Mouse (Mus musculus) c-Kit-positive CD71-positive TER-119-negative erythroid progenitor cells, embryonic 14.5 days (primary cell): ENCODE data around the gene Cped1.
"Not testable (repeated sequence)": the region's sequence is repeated elsewhere in the genome, so short reads cannot be mapped to it uniquely, and the experiment has no call there.

Experiments
- DNase-seq: peaks from one replicate; pipeline ENCODE4 v3.0.0-alpha.2; 2013; ENCODE audit warnings: low read depth

Cped1 gene

DNA sequence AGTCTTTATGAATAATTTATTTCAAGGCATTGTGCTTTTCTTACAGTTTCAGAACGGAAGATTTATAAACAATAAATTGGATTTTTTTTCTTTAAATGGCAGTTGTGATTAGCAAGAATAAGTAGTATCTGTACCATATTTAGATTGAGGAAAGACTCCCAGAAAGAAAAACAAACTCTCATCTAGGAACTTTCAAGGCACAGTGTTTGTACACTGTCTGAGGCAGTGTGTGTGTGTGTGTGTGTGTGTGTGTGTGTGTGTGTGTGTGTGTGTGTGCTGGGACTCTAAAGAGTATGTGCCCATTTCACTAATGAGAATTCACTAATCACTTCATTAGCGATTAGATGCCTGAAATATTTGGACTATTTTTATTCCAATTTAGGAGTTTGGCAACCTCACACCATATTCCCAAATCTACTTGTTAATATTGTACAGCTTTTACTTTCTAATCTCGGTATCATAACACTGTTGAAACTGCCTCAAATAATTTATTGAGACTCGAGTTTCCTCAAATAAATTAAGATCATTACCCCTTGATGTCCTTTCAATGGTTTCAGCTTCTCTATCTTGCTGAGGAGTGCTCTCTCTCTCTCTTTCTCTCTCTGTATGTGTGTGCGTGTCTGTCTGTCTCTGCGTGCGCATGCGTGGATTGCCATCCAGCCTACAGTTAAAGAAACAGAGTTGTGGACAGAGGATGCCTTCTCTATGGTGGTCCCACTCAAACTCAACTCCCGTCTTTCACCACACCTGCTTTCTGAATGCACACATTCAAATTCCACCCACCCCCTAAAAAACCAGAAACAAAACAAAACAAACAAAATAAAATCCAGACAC is 41.3 kb downstream of the Cped1 start:
- no peak for DNase-seq

DNA sequence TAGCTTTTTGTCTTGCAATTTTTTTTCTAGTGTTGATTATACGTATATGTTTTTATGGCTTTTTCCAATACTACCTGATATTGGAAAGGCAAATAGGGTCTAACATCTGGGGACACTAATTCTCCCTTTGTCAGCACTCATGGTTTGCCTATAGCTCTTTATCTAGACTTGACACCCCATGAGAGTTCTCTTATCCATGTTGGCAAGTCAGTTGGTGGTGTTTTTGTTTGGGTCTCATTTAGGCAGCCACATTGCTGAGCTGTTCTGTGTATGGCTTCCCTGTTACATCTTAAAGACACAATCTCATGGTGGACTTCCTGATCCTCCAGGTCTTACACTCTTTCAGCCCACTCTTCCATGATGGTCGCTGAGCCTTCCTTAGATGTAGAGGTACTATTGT is 42.1 kb downstream of the Cped1 start:
- DNase-seq: no peak

DNA sequence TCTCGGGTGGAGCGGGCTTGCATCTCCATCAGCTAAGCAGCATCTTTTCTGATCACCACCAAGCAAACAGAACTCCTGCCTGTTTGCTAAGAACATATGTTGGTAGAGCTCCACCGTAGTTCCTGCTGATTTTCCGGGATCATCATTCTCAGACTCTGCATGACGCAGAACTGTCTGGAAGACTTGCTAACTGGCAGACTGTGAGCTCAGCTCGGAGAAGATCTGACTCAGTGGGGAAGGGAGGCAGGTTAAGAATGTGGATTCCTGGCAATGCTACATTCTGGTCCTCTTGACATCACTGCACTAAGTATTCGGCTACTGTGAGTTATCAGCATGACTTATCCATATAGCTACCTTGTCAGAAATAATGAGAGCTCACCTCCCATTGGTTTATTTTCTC is 44.7 kb downstream of the Cped1 start:
- DNase-seq: no peak

DNA sequence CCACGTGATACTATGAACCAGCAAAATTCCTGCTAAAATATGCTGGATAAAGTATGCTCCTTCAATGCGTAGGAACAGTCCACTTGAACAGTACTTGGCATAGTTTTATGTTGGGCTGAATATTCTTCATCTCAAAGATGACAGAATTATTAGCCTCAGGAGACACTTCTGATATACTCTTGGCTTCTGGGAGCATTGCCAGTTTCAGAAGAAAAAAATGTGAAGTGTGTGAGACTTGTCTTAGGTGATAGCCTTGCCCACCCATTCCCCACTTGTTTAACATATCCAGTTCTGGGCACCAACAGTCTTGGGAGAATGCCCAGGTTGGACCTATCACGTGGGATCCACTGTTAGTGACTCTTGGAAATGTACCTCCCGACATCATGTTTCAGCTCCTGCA is 47.5 kb downstream of the Cped1 start:
- no peak for DNase-seq

DNA sequence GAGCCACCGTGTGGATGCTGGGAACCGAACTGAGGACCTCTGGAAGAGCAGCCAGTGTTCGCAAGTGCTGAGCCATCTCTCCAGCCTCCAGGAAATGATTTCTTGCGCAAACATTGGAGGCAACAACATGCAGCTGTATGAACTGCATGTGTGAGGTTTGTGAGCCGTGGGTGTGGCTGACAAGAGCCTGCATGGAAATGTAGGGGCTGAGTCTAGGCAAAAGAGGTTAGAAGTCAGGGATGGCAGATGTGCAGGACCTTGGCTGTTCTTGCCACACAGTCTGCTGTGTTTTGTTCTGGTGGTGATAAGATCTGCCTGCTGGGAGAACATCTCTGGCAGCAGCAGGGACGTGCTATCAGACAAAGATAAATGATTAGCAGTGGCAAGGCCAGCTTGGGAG is 49.7 kb downstream of the Cped1 start:
- DNase-seq: no peak

DNA sequence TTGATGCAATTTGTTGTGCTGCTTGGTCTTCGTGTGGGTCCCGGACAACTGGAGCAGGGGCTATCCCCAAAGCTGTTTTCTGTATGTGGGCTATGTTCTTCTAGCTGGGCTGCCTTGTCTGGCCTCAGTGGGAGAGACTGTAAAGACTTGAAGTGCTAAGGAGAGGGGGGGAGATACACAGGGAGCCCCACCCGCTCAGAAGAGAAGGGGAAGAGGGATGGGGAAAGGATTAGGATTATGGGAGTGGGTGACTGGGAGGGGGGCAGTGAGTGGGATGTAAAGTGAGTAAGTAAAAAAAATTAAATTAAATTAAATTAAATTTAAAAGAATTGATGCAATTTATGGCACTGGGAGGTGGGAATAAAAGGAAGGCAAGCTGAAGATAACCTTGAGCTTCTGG is 50.2 kb downstream of the Cped1 start:
- no peak for DNase-seq

DNA sequence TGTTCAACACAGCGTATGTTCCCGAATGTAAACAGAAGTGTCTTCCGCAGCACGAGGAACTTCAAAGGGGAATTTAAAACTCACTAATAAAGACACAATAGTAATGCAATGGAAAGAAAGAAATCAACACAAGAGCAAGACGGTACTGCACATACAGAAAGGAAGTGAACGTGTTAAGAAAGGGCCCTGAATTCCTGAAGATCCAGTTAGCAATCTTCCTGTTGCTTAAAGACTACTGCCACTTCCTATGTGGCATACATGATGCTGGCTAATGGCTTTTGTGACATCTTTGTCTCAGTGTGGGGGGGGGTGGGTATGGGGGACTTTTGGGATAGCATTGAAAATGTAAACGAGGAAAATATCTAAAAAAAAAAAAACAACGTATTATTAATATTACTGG is 50.7 kb downstream of the Cped1 start:
- no peak for DNase-seq

DNA sequence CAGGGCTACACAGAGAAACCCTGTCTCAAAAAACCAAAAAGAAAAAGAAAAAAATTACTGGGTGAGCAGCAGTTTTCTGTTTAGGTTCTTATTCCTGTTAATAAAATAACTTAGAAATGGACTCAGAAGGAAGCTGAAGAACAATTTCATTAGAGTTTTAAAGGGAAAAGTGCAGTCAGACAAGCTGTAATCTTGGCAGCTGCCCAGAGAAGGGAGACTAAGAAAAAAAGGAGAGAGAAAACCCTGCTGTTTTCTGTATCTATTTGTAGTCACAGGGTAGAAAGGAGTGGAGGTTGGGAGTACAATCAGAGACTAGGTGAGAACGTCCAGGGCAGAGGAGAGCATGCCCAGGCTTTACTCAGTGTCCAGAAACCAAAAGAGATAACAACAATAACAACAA is 51.2 kb downstream of the Cped1 start:
- no peak for DNase-seq

DNA sequence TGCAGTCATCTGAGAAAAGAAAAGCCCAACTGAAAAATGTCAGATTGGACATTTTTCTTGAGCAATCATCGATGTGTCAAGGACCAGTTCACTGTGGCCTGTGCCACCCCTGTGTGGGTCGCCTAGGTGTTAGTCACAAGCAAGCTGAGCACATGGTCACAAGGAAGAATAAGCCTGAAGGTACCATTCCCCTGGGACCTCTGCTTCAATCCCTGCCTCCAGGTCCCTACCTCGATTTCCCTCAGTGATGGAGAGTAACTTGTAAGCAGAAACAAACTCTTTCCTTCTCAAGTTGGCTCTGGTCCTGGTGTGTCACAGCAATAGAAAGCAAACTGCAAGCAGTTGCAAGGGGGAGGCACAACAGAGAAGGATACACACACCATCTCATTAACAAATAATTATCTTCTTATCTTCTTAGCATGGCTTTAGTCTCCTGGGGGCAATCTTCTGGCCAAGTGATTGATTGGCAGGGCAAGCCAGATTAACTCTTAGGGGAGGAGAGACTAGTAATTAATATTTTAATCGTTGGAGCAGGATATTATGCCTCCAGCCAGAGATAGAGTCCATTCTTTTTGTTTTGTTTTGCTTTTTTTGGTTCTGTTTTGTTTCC is 51.8 kb downstream of the Cped1 start:
- no peak for DNase-seq

DNA sequence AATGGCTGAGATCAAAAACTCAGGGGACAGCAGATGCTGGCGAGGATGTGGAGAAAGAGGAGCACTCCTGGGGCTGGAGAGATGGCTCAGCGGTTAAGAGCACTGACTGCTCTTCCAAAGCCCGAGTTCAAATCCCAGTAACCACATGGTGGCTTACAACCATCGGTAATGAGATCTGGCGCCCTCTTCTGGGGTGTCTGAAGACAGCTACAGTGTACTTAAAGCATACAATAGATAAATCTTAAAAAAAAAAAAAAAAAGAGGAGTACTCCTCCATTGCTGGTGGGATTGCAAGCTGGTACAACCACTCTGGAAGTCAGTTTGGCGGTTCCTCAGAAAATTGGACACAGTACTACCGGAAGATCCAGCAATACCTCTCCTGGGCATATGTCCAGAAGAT is 54.0 kb downstream of the Cped1 start:
- DNase-seq: not testable (repeated sequence)

DNA sequence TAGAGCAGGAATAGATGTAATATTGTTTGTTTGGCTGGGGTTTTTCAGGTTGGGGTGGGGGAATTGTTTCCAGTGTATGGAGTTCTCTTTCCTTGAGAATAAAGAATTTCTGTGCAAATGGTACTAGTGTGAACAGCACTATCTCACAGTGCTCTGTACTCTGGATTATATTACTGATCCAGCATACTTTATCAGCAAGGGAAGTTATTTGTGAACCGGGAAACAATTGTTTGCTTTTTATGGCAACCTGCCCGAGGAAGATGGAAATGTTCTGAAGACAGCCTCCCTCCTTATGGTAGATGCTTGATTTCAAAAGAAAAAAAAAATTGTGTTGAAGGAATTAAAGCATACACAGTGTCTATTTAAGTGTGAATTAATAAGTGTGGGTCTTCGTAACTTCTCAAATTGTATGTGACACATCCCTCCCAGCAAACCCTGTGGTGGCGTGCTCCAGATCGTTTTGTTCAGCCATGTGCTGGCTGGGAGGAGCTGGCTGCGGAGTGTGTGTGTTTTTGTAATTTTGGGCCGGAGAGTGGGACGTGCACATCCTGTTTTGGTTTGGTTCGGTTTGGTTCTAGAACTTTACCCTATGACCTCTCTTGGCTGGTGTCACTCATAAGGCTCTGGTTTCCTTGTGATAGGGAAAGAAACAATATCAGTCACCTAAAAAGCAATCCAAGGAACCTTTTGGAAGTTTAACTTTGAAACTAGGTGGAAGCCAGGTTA is 59.3 kb downstream of the Cped1 start:
- DNase-seq: no peak

DNA sequence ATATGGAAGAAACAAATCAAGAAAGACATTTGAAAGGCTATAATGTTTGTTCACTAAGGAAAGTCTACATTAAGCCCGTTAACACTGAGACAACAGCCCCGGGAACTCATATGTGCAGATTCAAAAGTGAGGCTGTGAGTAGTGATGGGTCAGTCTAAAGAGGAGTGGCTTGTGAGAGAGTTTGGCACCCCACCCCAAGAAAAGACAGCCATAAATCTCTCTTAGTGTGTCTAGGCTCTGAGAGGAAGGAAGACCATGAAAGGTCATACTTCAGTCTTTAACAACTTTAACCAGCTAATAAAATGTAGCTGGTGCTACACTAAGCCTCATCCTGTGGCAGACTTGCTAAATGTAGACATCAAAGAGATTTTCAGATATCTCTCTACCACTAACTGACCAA is 61.4 kb downstream of the Cped1 start:
- DNase-seq: no peak

DNA sequence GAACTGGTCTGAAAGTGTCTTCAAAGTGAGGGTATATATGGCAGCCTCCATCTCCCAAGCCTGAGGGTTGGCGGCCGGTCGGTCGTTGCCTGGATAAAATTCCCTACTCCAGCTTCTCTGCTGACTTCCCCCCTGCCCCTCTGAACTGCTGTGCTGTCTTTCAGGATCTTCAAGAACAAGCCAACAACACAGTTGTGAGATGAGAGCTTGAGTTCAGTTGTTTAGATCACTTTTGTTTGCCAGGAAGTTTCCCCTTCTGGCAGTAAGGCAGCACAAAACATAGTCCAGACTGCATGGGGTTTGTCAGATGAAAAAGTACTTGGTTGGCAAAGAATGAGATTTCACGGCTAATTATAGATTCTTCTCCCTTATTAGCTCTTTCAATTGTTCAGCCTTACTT is 63.4 kb downstream of the Cped1 start:
- no peak for DNase-seq

DNA sequence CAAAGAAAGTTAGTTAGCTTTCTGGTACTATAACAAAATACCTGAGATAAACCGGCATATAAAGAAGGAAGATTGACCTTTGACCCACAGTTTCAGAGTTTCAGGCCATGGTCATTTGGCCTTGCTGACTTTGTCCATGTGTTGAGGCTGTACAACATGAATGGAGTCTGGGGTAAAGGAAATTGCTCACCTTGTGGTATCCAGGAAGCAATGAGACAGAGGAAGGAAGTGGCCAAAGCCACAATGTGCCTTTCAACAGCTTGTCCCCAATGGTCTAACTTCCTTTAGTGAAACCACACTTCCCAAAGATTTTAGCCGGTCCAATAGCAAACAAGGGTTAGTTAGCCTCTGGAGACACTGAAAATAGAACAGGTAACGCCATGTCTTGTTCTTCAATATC is 65.8 kb downstream of the Cped1 start:
- no peak for DNase-seq

DNA sequence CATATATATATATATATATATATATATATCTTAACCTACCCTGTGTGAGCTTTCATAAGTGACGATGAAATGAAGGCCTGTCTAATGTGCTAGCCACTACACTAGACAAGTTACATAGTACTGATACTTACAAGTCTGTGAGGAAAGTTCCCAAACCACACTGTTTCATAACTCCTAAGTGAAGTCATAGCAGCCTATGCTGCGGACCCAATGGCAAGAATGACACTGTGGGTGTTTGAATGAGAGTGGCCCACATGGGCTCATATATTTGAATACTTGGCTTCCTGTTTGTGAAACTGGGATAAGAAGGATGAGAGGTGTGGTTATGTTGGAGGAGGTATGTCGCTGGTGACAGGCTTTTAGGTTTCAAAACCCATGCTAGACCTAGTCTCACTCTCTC is 67.3 kb downstream of the Cped1 start:
- DNase-seq: no peak

DNA sequence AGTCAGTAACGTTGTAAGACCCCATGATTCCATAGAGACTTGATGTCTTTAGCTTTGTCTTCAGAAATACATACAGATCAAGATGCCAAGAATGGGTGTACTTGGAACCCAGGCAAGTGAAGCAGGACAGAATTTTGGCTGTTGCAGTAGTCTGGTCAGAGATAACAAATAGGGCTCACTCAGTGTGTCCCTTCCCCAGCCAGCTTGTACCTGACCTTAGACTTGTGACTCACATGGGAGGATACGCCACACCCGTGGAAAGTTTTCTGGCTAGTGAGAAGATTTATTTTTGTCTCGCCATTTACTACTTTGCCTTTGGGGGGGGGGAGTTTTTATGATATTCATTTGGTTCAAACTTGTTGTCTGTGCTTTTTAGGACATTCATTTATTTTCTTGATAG is 78.6 kb downstream of the Cped1 start:
- no peak for DNase-seq

DNA sequence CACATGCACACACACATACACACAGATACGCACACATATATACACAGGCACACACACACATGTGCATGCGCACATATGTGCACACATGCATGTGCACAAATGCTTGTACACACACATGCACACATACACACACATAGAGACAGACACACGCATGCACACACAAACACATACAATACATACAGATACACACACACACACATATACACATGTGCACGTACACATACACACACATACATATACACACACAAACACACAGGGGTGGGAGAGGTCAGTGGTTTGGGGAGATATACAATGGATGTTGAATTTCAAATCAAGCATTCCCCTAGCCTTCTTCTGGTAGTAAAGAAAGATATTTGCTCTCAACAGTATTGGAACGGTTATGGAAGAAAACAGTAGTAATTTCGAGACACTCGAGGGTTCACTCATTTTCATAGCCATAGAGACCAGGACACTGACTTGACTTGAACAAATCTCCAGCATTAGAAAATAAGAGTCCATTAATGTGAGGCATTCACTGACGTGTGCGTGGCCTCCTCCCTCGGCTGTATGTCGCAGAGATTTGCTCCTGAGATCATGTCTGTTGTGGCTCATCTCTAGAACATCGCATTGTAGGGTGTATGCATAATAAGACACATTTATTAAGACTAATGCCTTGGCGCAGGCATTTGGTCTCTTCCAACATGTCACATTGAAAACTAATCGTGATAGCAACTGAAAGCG is 85.0 kb downstream of the Cped1 start:
- DNase-seq: no peak

DNA sequence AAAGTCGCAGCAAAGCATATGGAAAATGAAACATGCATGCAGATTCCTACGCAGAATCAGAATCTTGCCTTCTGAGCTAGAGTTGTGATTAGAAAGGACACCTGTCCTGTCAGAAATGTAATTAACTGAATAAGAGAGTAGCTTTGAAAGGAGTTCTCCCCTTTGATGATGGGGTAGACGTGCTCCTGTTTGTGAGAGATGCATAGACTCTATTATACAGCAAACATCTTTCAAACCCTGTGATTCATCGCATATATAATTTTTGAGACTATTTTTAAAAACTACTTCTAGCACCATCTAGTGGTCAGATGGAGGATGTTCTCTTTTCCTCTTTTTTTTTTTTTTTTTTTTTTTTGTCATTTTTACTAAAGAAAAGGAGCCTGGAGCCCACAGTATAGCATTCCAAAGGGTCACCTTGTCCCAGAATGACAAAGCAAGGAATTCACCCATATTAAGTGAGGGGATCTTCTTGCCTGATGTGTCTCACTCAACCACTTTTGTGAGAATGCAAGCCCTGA is 85.7 kb downstream of the Cped1 start:
- DNase-seq: no peak

DNA sequence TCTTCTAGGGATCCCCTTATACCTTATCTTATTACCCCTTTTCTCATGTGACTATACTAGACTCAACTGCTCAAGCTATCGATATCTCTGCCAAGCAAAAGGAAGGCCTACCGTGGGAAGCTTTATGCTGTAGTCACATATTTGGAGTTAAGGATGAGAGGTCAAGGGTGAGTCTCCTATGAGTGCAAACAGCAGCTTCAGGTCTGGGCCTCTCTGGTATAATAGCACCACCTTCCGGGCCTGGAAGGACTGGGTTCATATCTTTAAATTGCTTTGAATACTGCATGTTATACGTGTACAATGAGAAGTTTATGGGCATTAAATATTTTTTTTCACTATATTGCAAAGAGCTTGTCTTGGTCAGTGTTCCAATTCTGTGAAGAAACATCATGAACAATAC is 87.0 kb downstream of the Cped1 start:
- no peak for DNase-seq

DNA sequence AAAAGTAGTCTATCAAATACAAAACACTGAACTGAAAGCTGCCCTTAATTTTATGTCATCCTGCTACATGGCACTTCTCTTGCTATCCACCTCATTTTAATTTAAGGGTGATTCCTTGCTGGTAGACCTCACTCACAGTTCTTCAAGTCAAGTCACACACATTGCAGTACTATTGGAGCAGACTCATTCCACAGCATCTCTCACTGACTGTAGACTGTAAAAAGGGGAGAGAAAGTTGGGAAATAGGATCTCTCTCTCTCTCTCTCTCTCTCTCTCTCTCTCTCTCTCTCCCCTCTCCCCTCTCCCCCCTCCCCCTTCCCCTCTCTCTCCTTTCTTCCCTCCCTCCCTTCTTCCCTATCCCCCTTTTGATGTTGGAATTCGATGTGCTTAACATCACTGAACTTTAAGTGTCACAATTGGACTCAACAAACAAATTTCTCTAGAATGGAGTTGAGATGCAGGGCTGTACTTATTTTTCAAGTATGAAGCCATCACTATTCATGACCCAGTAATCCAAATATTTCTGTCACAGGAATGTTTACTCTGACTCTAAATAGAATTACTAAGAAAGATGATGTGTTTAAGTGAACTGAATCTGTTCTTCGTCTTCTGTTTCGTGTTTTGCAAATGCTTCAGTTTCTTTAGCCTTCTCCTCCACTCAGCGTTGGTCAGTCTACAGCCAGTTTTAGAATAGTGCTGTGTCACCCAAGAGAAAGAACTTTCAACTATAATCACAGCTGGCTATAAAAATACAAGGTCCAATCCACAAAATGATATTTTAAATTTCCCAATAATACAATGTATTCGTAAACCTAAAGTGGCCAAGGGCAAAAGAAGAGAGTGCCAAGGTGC is 88.7 kb downstream of the Cped1 start:
- no peak for DNase-seq

DNA sequence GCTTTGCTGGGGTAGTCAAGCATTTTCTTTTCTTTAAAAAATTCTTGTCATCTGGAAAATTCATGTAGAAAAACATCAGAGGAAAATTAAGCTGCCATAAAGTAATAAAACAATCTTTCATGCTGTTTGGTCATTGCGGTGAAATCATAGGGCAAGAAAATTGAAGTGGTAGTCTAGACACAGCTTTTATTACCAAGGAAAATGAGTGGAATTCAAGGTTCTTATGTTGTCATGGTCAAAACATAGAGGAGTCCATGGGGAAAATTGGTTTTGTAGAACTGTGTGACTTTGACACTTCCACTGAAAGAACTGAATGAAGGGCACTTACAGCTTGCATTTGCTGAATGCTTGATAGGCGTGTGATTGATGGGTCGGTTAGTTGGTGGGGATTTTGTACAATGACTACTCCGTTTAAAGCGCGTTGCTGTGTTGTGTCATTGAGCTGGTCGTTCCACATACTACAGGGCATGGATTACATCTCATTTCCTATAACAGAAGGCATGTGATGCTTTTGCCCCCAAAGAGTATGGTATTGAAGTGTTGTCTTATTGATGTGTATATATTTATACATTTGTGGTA is 93.1 kb downstream of the Cped1 start:
- DNase-seq: no peak
